Mouse (Mus musculus) embryonic facial prominence, embryonic 11.5 days (tissue): ENCODE results near the gene Zfp365. TPM values are rescaled to one million over a fixed set of nuclear protein-coding genes. Genes with fewer than 3 reads are reported as not detected.

Source experiments
- ATAC-seq: fragments of 200-750 bp; cut with Nextera tagmentation; replicated peaks from 2 replicates; pipeline ENCODE4 v1.8.0; 2017; ENCODE audit warnings: low read depth; ENCODE audit not compliant: insufficient number of reproducible peaks, low FRiP score, low TSS enrichment
- DNase-seq: peaks from one replicate; pipeline ENCODE4 v3.0.0-alpha.2; 2015; ENCODE audit warnings: low spot score
- H3K27ac ChIP-seq: fragments of 300-500 bp; sonication (generic); replicated peaks from 2 replicates; pipeline ENCODE4 v1.5.1; 2014; ENCODE audit warnings: mild to moderate bottlenecking, low read depth, low read length, control low read depth
- H3K27me3 ChIP-seq: fragments of 300-500 bp; sonication (generic); 2 replicates; pipeline ENCODE4 v1.6.1; 2014; ENCODE audit warnings: mild to moderate bottlenecking, low read length, moderate library complexity, mixed read lengths; ENCODE audit not compliant: control insufficient read depth, insufficient read depth
- H3K36me3 ChIP-seq: fragments of 300-500 bp; sonication (generic); replicated peaks from 2 replicates; pipeline ENCODE4 v1.6.1; 2014; ENCODE audit warnings: low read depth, mild to moderate bottlenecking, low read length, moderate library complexity, mixed read lengths; ENCODE audit not compliant: control insufficient read depth, insufficient read depth
- H3K4me1 ChIP-seq: fragments of 300-500 bp; sonication (generic); 2 replicates; pipeline ENCODE4 v1.6.1; 2014; ENCODE audit warnings: low read length, mixed read lengths; ENCODE audit not compliant: control insufficient read depth, insufficient read depth
- H3K4me2 ChIP-seq: fragments of 300-500 bp; sonication (generic); 2 replicates; pipeline ENCODE4 v1.6.1; 2014; ENCODE audit warnings: low read depth, mild to moderate bottlenecking, control low read depth, low read length, moderate library complexity
- H3K4me3 ChIP-seq: fragments of 300-500 bp; sonication (generic); 2 replicates; pipeline ENCODE4 v1.5.1; 2014; ENCODE audit warnings: low read depth, low read length, control low read depth
- H3K9ac ChIP-seq: fragments of 300-500 bp; sonication (generic); replicated peaks from 2 replicates; pipeline ENCODE4 v1.6.1; 2014; ENCODE audit warnings: mild to moderate bottlenecking, control low read depth, low read length
- H3K9me3 ChIP-seq: fragments of 300-500 bp; sonication (generic); replicated peaks from 2 replicates; pipeline ENCODE4 v1.6.1; 2016; ENCODE audit warnings: mild to moderate bottlenecking, low read length, inconsistent platforms, mixed read lengths; ENCODE audit not compliant: control insufficient read depth
- WGBS: fragments of 180-500 bp; shearing (Covaris S2); extraction: QIAGEN DNeasy Blood & Tissue Kit; methylation state at CpG from one replicate; pipeline ENCODE4 v1.1.7; 2014; 5-methylcytosine and 5-hydroxymethylcytosine counted together
- polyA plus RNA-seq: library from polyadenylated mRNA; unstranded; fragments of >200 nt; fragmentation: Nextera tagmentation; extraction: Ambion mirVana; gene quantifications from 2 replicates; pipeline ENCODE4 v1.2.1, GENCODE M21; 2014

The Zfp365 gene
- polyA plus RNA-seq, 1 experiment from 2014 or later: 1.5 TPM

- H3K36me3 ChIP-seq: no peaks in the 10 kb centered on the region
- ATAC-seq (no peak), DNase-seq (no peak)
- no peaks in the 10 kb centered on the region for H3K4me1 ChIP-seq
- H3K27me3 ChIP-seq: no peaks in the 10 kb centered on the region
- no peaks in the 10 kb centered on the region for H3K9me3 ChIP-seq
- H3K4me3 ChIP-seq: no peak overlapping the region
- no peak overlapping the region for H3K27ac ChIP-seq
- no peak overlapping the region for H3K4me2 ChIP-seq
- 82% methylated on average over 4 of the region's 4 CpGs for WGBS
- no peak overlapping the region for H3K9ac ChIP-seq
Observed at GRCm38 (mm10) chr10:67880692-67881091, 31.8 kb downstream of the Zfp365 start.

GRCm38 (mm10) chr10:67871811-67872210 lies 40.7 kb downstream of the Zfp365 start:
- H3K4me1 ChIP-seq: no peaks in the 10 kb centered on the region
- no peak overlapping the region for H3K4me3 ChIP-seq
- no peaks in the 10 kb centered on the region for H3K9me3 ChIP-seq
- no peak overlapping the region for H3K4me2 ChIP-seq
- H3K9ac ChIP-seq: no peak overlapping the region
- no peaks in the 10 kb centered on the region for H3K36me3 ChIP-seq
- no peak for ATAC-seq
- no peaks in the 10 kb centered on the region for H3K27me3 ChIP-seq
- H3K27ac ChIP-seq: no peak overlapping the region
- peak; percentile 74 for DNase-seq
- WGBS: 24% methylated on average over 2 of the region's 2 CpGs

- Histone ChIP-seq H3K9ac (no peak overlapping the region), H3K27ac (no peak overlapping the region), H3K4me2 (no peak overlapping the region), H3K36me3 (no peaks in the 10 kb centered on the region), H3K4me1 (no peaks in the 10 kb centered on the region), H3K4me3 (no peak overlapping the region), H3K27me3 (no peaks in the 10 kb centered on the region), H3K9me3 (no peaks in the 10 kb centered on the region)
- no peak for ATAC-seq
- WGBS: 85% methylated on average over 3 of the region's 3 CpGs
- no peak for DNase-seq
Observed at GRCm38 (mm10) chr10:67868234-67868633, 44.2 kb downstream of the Zfp365 start.

DNA sequence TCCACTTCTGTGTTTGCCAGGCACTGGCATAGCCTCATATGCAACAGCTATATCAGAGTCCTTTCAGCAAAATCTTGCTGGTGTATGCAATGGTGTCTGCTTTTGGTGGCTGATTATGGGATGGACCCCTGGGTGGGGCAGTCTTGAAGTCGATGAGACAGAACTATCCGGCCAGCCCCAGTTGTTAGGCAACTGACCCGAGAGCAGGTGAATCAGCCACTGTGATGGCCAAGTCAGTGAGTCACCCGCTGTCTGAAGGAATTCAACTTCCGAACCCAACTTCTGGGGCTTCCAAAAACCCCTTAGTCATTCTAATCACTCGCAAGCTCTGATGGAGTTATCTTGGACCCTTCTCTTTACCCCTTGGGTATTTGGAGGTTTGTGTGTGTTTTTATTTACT lies 46.6 kb downstream of the Zfp365 start:
- no peak for ATAC-seq
- no peaks in the 10 kb centered on the region for H3K27me3 ChIP-seq
- WGBS: 92% methylated on average over 6 of the region's 6 CpGs
- H3K9me3 ChIP-seq: no peaks in the 10 kb centered on the region
- no peak overlapping the region for H3K9ac ChIP-seq
- no peak overlapping the region for H3K4me3 ChIP-seq
- no peaks in the 10 kb centered on the region for H3K36me3 ChIP-seq
- no peak overlapping the region for H3K4me2 ChIP-seq
- no peak overlapping the region for H3K27ac ChIP-seq
- H3K4me1 ChIP-seq: no peaks in the 10 kb centered on the region
- no peak for DNase-seq

DNA sequence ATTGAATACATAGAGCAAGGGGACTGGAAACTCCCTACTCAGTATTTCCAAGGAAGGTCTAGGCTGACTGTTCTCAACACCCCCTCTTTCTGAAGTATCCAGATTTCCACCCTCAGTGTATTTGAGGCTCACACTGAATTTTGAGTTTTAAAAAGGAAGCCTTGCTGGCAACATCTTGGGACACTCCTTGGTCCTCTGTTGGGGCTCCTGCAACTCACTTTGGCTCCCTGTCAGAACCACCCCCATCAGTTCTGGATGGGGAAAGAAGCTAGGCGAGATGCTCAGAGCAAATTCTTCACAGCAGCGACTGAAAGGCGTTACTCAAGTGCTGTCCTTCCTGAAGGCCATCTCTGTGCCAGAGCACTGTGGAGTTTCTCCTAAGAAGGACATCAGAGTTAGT lies 47.4 kb downstream of the Zfp365 start:
- Histone ChIP-seq H3K27ac (no peak overlapping the region), H3K9ac (no peak overlapping the region), H3K36me3 (no peaks in the 10 kb centered on the region), H3K27me3 (no peaks in the 10 kb centered on the region), H3K4me1 (no peaks in the 10 kb centered on the region), H3K9me3 (no peaks in the 10 kb centered on the region), H3K4me2 (no peak overlapping the region), H3K4me3 (no peak overlapping the region)
- 77% methylated on average over 3 of the region's 3 CpGs for WGBS
- ATAC-seq (no peak), DNase-seq (no peak)

GRCm38 (mm10) chr10:67862331-67862730 lies 50.1 kb downstream of the Zfp365 start:
- peak; percentile 65 for DNase-seq
- WGBS: 9% methylated on average over 7 of the region's 7 CpGs

DNA sequence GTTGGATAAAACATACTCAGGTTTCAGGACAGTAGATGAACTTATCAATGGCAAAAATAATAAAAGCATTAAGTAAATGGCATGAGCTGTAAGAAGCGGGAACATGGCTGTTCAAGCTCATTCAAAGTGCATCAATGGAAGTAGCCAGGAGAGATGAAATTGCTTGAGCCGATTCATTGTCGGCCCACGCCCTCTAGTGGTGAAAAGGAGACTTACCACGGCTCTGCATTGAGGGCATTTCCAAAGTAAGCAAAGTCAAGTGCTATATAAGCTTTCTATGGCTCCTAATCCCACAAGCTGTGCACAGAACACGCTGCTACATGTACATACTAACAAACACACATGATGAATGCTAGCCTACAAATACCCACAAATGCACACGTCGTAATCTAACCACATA lies 53.6 kb downstream of the Zfp365 start:
- Histone ChIP-seq H3K9me3 (no peaks in the 10 kb centered on the region), H3K27me3 (no peaks in the 10 kb centered on the region), H3K27ac (no peak overlapping the region), H3K4me2 (no peak overlapping the region), H3K9ac (no peak overlapping the region), H3K36me3 (no peaks in the 10 kb centered on the region), H3K4me1 (no peaks in the 10 kb centered on the region), H3K4me3 (no peak overlapping the region)
- ATAC-seq: no peak
- 20% methylated on average over 8 of the region's 8 CpGs for WGBS
- DNase-seq: peak; percentile 93

More at GRCm38 (mm10) chr10:67862331-67862730, 50.1 kb downstream of the Zfp365 start:
- H3K27ac ChIP-seq: no peak overlapping the region
- no peaks in the 10 kb centered on the region for H3K9me3 ChIP-seq
- H3K9ac ChIP-seq: no peak overlapping the region
- no peak for ATAC-seq
- H3K4me1 ChIP-seq: no peaks in the 10 kb centered on the region
- H3K4me2 ChIP-seq: no peak overlapping the region
- no peaks in the 10 kb centered on the region for H3K36me3 ChIP-seq
- no peak overlapping the region for H3K4me3 ChIP-seq
- no peaks in the 10 kb centered on the region for H3K27me3 ChIP-seq

- 87% methylated on average over 4 of the region's 4 CpGs for WGBS
- Histone ChIP-seq H3K4me1 (no peaks in the 10 kb centered on the region), H3K4me3 (no peak overlapping the region), H3K27ac (no peak overlapping the region), H3K36me3 (no peaks in the 10 kb centered on the region), H3K4me2 (no peak overlapping the region), H3K27me3 (no peaks in the 10 kb centered on the region), H3K9me3 (no peaks in the 10 kb centered on the region), H3K9ac (no peak overlapping the region)
- no peak for ATAC-seq
- DNase-seq: no peak
Observed at GRCm38 (mm10) chr10:67857561-67857906, 54.9 kb downstream of the Zfp365 start.
